Mouse (Mus musculus): ENCODE measurements around the gene Cep170b. TPM values are rescaled to one million over a fixed set of nuclear protein-coding genes. Genes with fewer than 3 reads are reported as not detected.

Cep170b gene
- polyA plus RNA-seq, 2 experiments: 21.3 to 30.1 TPM

- Histone ChIP-seq H3K4me2 (replicated peaks; ENCODE audit: low read depth, low read length, severe bottlenecking) (no peak overlapping the region), H3K9me3 (ENCODE audit: control insufficient read depth, low read length) (no peaks in the 10 kb centered on the region), H3K36me3 (ENCODE audit: control insufficient read depth, insufficient read depth, low read length) (peaks cover 24% of the 10 kb centered on the region), H3K4me3 (replicated peaks; ENCODE audit: low read length) (no peak overlapping the region), H3K27me3 (ENCODE audit: control insufficient read depth, insufficient read depth, low read length) (no peaks in the 10 kb centered on the region), H3K4me1 (ENCODE audit: control insufficient read depth, insufficient read depth, low read length) (peaks cover 3% of the 10 kb centered on the region; the same call in 1 of the 2 replicates), H3K27ac (replicated peaks; ENCODE audit: low read depth, low read length) (no peak overlapping the region), H3K9ac (ENCODE audit: low read depth, low read length, severe bottlenecking) (no peak overlapping the region)
- 80% methylated on average over 8 of the region's 8 CpGs for WGBS
- DNase-seq (ENCODE audit: low spot score) (no peak), ATAC-seq (ENCODE audit: low FRiP score, low read depth) (no peak)
- TF ChIP-seq POLR2A (IDR thresholded peaks at IDR 0.05; ENCODE audit: borderline replicate concordance, extremely low read depth, insufficient read depth, insufficient read length): no peak
These were observed 27.3 kb downstream of the Cep170b start for GRCm38 (mm10) chr12:112747606-112747970.

- no peak overlapping the region for H3K4me2 ChIP-seq (replicated peaks; ENCODE audit: low read depth, low read length, severe bottlenecking)
- no peak overlapping the region for H3K27ac ChIP-seq (replicated peaks; ENCODE audit: low read depth, low read length)
- no peak for TF ChIP-seq POLR2A (IDR thresholded peaks at IDR 0.05; ENCODE audit: borderline replicate concordance, extremely low read depth, insufficient read depth, insufficient read length)
- no peaks in the 10 kb centered on the region for H3K9me3 ChIP-seq (ENCODE audit: control insufficient read depth, low read length)
- 86% methylated on average over 12 of the region's 12 CpGs for WGBS
- peaks cover 3% of the 10 kb centered on the region; the same call in 1 of the 2 replicates for H3K4me1 ChIP-seq (ENCODE audit: control insufficient read depth, insufficient read depth, low read length)
- no peak for ATAC-seq (ENCODE audit: low FRiP score, low read depth)
- H3K4me3 ChIP-seq (replicated peaks; ENCODE audit: low read length): no peak overlapping the region
- H3K36me3 ChIP-seq (ENCODE audit: control insufficient read depth, insufficient read depth, low read length): no peaks in the 10 kb centered on the region
- H3K27me3 ChIP-seq (ENCODE audit: control insufficient read depth, insufficient read depth, low read length): no peaks in the 10 kb centered on the region
- no peak overlapping the region for H3K9ac ChIP-seq (ENCODE audit: low read depth, low read length, severe bottlenecking)
- no peak for DNase-seq (ENCODE audit: low spot score)
These were observed 30.7 kb downstream of the Cep170b start for GRCm38 (mm10) chr12:112750976-112751375.

- H3K4me2 ChIP-seq (replicated peaks; ENCODE audit: low read depth, low read length, severe bottlenecking): no peak overlapping the region
- H3K36me3 ChIP-seq (ENCODE audit: control insufficient read depth, insufficient read depth, low read length): no peaks in the 10 kb centered on the region
- 36% methylated on average over 2 of the region's 2 CpGs for whole genome bisulfite sequencing
- H3K27me3 ChIP-seq (ENCODE audit: control insufficient read depth, insufficient read depth, low read length): no peaks in the 10 kb centered on the region
- no peaks in the 10 kb centered on the region for H3K9me3 ChIP-seq (ENCODE audit: control insufficient read depth, low read length)
- no peak for TF ChIP-seq POLR2A (IDR thresholded peaks at IDR 0.05; ENCODE audit: borderline replicate concordance, extremely low read depth, insufficient read depth, insufficient read length)
- ATAC-seq (ENCODE audit: low FRiP score, low read depth) (no peak), DNase-seq (ENCODE audit: low spot score) (no peak)
- no peak overlapping the region for H3K9ac ChIP-seq (ENCODE audit: low read depth, low read length, severe bottlenecking)
- H3K4me3 ChIP-seq (replicated peaks; ENCODE audit: low read length): no peak overlapping the region
- H3K4me1 ChIP-seq (ENCODE audit: control insufficient read depth, insufficient read depth, low read length): no peaks in the 10 kb centered on the region
- H3K27ac ChIP-seq (replicated peaks; ENCODE audit: low read depth, low read length): no peak overlapping the region
These were observed 32.1 kb downstream of the Cep170b start for GRCm38 (mm10) chr12:112752399-112752798.

GRCm38 (mm10) chr12:112755900-112756299 lies 35.6 kb downstream of the Cep170b start:
- WGBS: 70% methylated on average over 4 of the region's 4 CpGs
- ATAC-seq (ENCODE audit: low FRiP score, low read depth): no peak
- no peak overlapping the region for H3K4me2 ChIP-seq (replicated peaks; ENCODE audit: low read depth, low read length, severe bottlenecking)
- TF ChIP-seq POLR2A (IDR thresholded peaks at IDR 0.05; ENCODE audit: borderline replicate concordance, extremely low read depth, insufficient read depth, insufficient read length): no peak
- H3K9me3 ChIP-seq (ENCODE audit: control insufficient read depth, low read length): no peaks in the 10 kb centered on the region
- H3K36me3 ChIP-seq (ENCODE audit: control insufficient read depth, insufficient read depth, low read length): no peaks in the 10 kb centered on the region
- no peak overlapping the region for H3K9ac ChIP-seq (ENCODE audit: low read depth, low read length, severe bottlenecking)
- H3K27ac ChIP-seq (replicated peaks; ENCODE audit: low read depth, low read length): no peak overlapping the region
- no peaks in the 10 kb centered on the region for H3K4me1 ChIP-seq (ENCODE audit: control insufficient read depth, insufficient read depth, low read length)
- no peak for DNase-seq (ENCODE audit: low spot score)
- H3K27me3 ChIP-seq (ENCODE audit: control insufficient read depth, insufficient read depth, low read length): no peaks in the 10 kb centered on the region
- no peak overlapping the region for H3K4me3 ChIP-seq (replicated peaks; ENCODE audit: low read length)

- WGBS: 86% methylated on average over 5 of the region's 5 CpGs
- Histone ChIP-seq H3K27ac (replicated peaks; ENCODE audit: low read depth, low read length) (no peak overlapping the region), H3K4me2 (replicated peaks; ENCODE audit: low read depth, low read length, severe bottlenecking) (no peak overlapping the region), H3K4me1 (ENCODE audit: control insufficient read depth, insufficient read depth, low read length) (no peaks in the 10 kb centered on the region), H3K9ac (ENCODE audit: low read depth, low read length, severe bottlenecking) (no peak overlapping the region), H3K9me3 (ENCODE audit: control insufficient read depth, low read length) (no peaks in the 10 kb centered on the region), H3K4me3 (replicated peaks; ENCODE audit: low read length) (no peak overlapping the region), H3K27me3 (ENCODE audit: control insufficient read depth, insufficient read depth, low read length) (no peaks in the 10 kb centered on the region), H3K36me3 (ENCODE audit: control insufficient read depth, insufficient read depth, low read length) (no peaks in the 10 kb centered on the region)
- ATAC-seq (ENCODE audit: low FRiP score, low read depth): no peak
- TF ChIP-seq POLR2A (IDR thresholded peaks at IDR 0.05; ENCODE audit: borderline replicate concordance, extremely low read depth, insufficient read depth, insufficient read length): no peak
- DNase-seq (ENCODE audit: low spot score): no peak
These were observed 37.6 kb downstream of the Cep170b start for GRCm38 (mm10) chr12:112757896-112758295.

- 86% methylated on average over 3 of the region's 3 CpGs for WGBS
- ATAC-seq (ENCODE audit: low FRiP score, low read depth): no peak
- no peak overlapping the region for H3K4me2 ChIP-seq (replicated peaks; ENCODE audit: low read depth, low read length, severe bottlenecking)
- no peaks in the 10 kb centered on the region for H3K36me3 ChIP-seq (ENCODE audit: control insufficient read depth, insufficient read depth, low read length)
- H3K4me1 ChIP-seq (ENCODE audit: control insufficient read depth, insufficient read depth, low read length): no peaks in the 10 kb centered on the region
- no peak overlapping the region for H3K27ac ChIP-seq (replicated peaks; ENCODE audit: low read depth, low read length)
- H3K9me3 ChIP-seq (ENCODE audit: control insufficient read depth, low read length): no peaks in the 10 kb centered on the region
- H3K9ac ChIP-seq (ENCODE audit: low read depth, low read length, severe bottlenecking): no peak overlapping the region
- DNase-seq (ENCODE audit: low spot score): no peak
- H3K4me3 ChIP-seq (replicated peaks; ENCODE audit: low read length): no peak overlapping the region
- no peaks in the 10 kb centered on the region for H3K27me3 ChIP-seq (ENCODE audit: control insufficient read depth, insufficient read depth, low read length)
- no peak for TF ChIP-seq POLR2A (IDR thresholded peaks at IDR 0.05; ENCODE audit: borderline replicate concordance, extremely low read depth, insufficient read depth, insufficient read length)
These were observed 39.2 kb downstream of the Cep170b start for GRCm38 (mm10) chr12:112759471-112759870.
